Mouse (Mus musculus) heart, embryonic 15.5 days (tissue): Measurements from ENCODE around the gene Cog6. TPM values are rescaled to one million over a fixed set of nuclear protein-coding genes. Genes with fewer than 3 reads are reported as not detected.
"Not testable (repeated sequence)": the region's sequence is repeated elsewhere in the genome, so short reads cannot be mapped to it uniquely, and the experiment has no call there.

Experiments used
- ATAC-seq: fragments of 200-750 bp; cut with Nextera tagmentation; replicated peaks from 2 replicates; pipeline ENCODE4 v1.8.0; 2017; ENCODE audit warnings: low read depth, moderate TSS enrichment; ENCODE audit not compliant: insufficient number of reproducible peaks, insufficient read depth, low FRiP score
- H3K27ac ChIP-seq: fragments of 300-500 bp; sonication (generic); 2 replicates; pipeline ENCODE4 v1.5.1; 2015; ENCODE audit warnings: mild to moderate bottlenecking, inconsistent platforms
- H3K27me3 ChIP-seq: fragments of 300-500 bp; sonication (generic); 2 replicates; pipeline ENCODE4 v1.6.1; 2015; ENCODE audit warnings: inconsistent platforms
- H3K36me3 ChIP-seq: fragments of 300-500 bp; sonication (generic); 2 replicates; pipeline ENCODE4 v1.6.1; 2015; ENCODE audit warnings: mild to moderate bottlenecking, inconsistent platforms
- H3K4me1 ChIP-seq: fragments of 300-500 bp; sonication (generic); replicated peaks from 2 replicates; pipeline ENCODE4 v1.6.1; 2015; ENCODE audit warnings: inconsistent platforms
- H3K4me2 ChIP-seq: fragments of 300-500 bp; sonication (generic); 2 replicates; pipeline ENCODE4 v1.6.1; 2015; ENCODE audit warnings: inconsistent platforms, mild to moderate bottlenecking, moderate library complexity
- H3K4me3 ChIP-seq: fragments of 300-500 bp; sonication (generic); 2 replicates; pipeline ENCODE4 v1.5.1; 2015; ENCODE audit warnings: mild to moderate bottlenecking, inconsistent platforms
- H3K9ac ChIP-seq: fragments of 300-500 bp; sonication (generic); 2 replicates; pipeline ENCODE4 v1.6.1; 2015; ENCODE audit warnings: mild to moderate bottlenecking, inconsistent platforms
- H3K9me3 ChIP-seq: fragments of 300-500 bp; sonication (generic); replicated peaks from 2 replicates; pipeline ENCODE4 v1.6.1; 2016; ENCODE audit warnings: inconsistent platforms
- WGBS: fragments of 180-500 bp; shearing (Covaris S2); methylation state at CpG from one replicate; pipeline ENCODE4 v1.1.7; 2015; ENCODE audit warnings: mixed read lengths; 5-methylcytosine and 5-hydroxymethylcytosine counted together
- polyA plus RNA-seq: library from polyadenylated mRNA; unstranded; fragments of >200 nt; fragmentation: Nextera tagmentation; extraction: Ambion mirVana; gene quantifications from 2 replicates; pipeline ENCODE4 v1.2.1, GENCODE M21; 2015

Cog6 gene
- polyA plus RNA-seq, 1 experiment from 2014 or later = 51.6 TPM

- peaks cover 59% of the 10 kb centered on the region for H3K36me3 ChIP-seq
- H3K27me3 ChIP-seq = no peaks in the 10 kb centered on the region
- no peaks in the 10 kb centered on the region for H3K9me3 ChIP-seq
- no peak overlapping the region for H3K27ac ChIP-seq
- 68% methylated on average over 18 of the region's 18 CpGs for WGBS
- no peak overlapping the region for H3K9ac ChIP-seq
- no peak for ATAC-seq
- no peaks in the 10 kb centered on the region for H3K4me1 ChIP-seq
- no peak overlapping the region for H3K4me3 ChIP-seq
- H3K4me2 ChIP-seq = no peak overlapping the region
Measured at GRCm38 (mm10) chr3:52990041-52990737, 26.8 kb downstream of the Cog6 start.

GRCm38 (mm10) chr3:52985508-52985941 is 31.5 kb downstream of the Cog6 start:
- 72% methylated on average over 7 of the region's 7 CpGs for WGBS
- not testable (repeated sequence) for H3K9ac ChIP-seq, H3K9me3 ChIP-seq, H3K4me3 ChIP-seq, H3K27me3 ChIP-seq, ATAC-seq, H3K27ac ChIP-seq, H3K4me2 ChIP-seq
- H3K4me1 ChIP-seq = peaks cover 28% of the 10 kb centered on the region
- H3K36me3 ChIP-seq = peaks cover 38% of the 10 kb centered on the region

- H3K36me3 ChIP-seq = peaks cover 32% of the 10 kb centered on the region
- ATAC-seq = peak; percentile 60; the same call in 1 of the 2 replicates
Measured at GRCm38 (mm10) chr3:52983772-52984171, 33.3 kb downstream of the Cog6 start.

GRCm38 (mm10) chr3:52982993-52983392 is 34.0 kb downstream of the Cog6 start:
- no peak overlapping the region for H3K9ac ChIP-seq
- WGBS = 62% methylated on average over 10 of the region's 10 CpGs
- no peaks in the 10 kb centered on the region for H3K9me3 ChIP-seq
- H3K4me3 ChIP-seq = no peak overlapping the region
- no peak for ATAC-seq
- H3K27ac ChIP-seq = peak overlapping the region; percentile 84
- no peak overlapping the region for H3K4me2 ChIP-seq
- peaks cover 30% of the 10 kb centered on the region for H3K36me3 ChIP-seq
- peaks cover 28% of the 10 kb centered on the region for H3K4me1 ChIP-seq
- no peaks in the 10 kb centered on the region for H3K27me3 ChIP-seq

More at GRCm38 (mm10) chr3:52983772-52984171, 33.3 kb downstream of the Cog6 start:
- no peaks in the 10 kb centered on the region for H3K9me3 ChIP-seq
- H3K27me3 ChIP-seq = no peaks in the 10 kb centered on the region
- no peak overlapping the region for H3K4me3 ChIP-seq
- 47% methylated on average over 3 of the region's 3 CpGs for WGBS
- peak overlapping the region; percentile 84 for H3K27ac ChIP-seq
- H3K4me2 ChIP-seq = peak overlapping the region; percentile 23
- no peak overlapping the region for H3K9ac ChIP-seq
- peaks cover 28% of the 10 kb centered on the region for H3K4me1 ChIP-seq

GRCm38 (mm10) chr3:52974674-52975556 is 42.1 kb downstream of the Cog6 start:
- no peaks in the 10 kb centered on the region for H3K27me3 ChIP-seq
- peak; percentile 76 for ATAC-seq
- H3K9me3 ChIP-seq = no peaks in the 10 kb centered on the region
- no peaks in the 10 kb centered on the region for H3K36me3 ChIP-seq
- no peak overlapping the region for H3K4me2 ChIP-seq
- H3K27ac ChIP-seq = 0 out of 2 replicates have a peak overlapping the region, but pooled peaks have one; percentile 18
- no peak overlapping the region for H3K9ac ChIP-seq
- H3K4me3 ChIP-seq = no peak overlapping the region
- H3K4me1 ChIP-seq = peaks cover 11% of the 10 kb centered on the region
- WGBS = 41% methylated on average over 15 of the region's 15 CpGs

GRCm38 (mm10) chr3:52972916-52973315 is 44.1 kb downstream of the Cog6 start:
- Histone ChIP-seq H3K27me3 (no peaks in the 10 kb centered on the region), H3K4me3 (no peak overlapping the region), H3K36me3 (no peaks in the 10 kb centered on the region), H3K9ac (no peak overlapping the region), H3K9me3 (no peaks in the 10 kb centered on the region), H3K27ac (no peak overlapping the region), H3K4me1 (peaks cover 11% of the 10 kb centered on the region), H3K4me2 (no peak overlapping the region)
- 78% methylated on average over 7 of the region's 7 CpGs for WGBS
- no peak for ATAC-seq

- no peaks in the 10 kb centered on the region for H3K36me3 ChIP-seq
- no peak overlapping the region for H3K27ac ChIP-seq
- 84% methylated on average over 5 of the region's 5 CpGs for WGBS
- no peak overlapping the region for H3K4me2 ChIP-seq
- H3K27me3 ChIP-seq = no peaks in the 10 kb centered on the region
- no peak overlapping the region for H3K9ac ChIP-seq
- H3K9me3 ChIP-seq = no peaks in the 10 kb centered on the region
- ATAC-seq = no peak
- H3K4me1 ChIP-seq = peaks cover 3% of the 10 kb centered on the region; the same call in 1 of the 2 replicates
- no peak overlapping the region for H3K4me3 ChIP-seq
Measured at GRCm38 (mm10) chr3:52967046-52967445, 50.0 kb downstream of the Cog6 start.

GRCm38 (mm10) chr3:52964206-52964605 is 52.8 kb downstream of the Cog6 start:
- Histone ChIP-seq H3K4me3 (no peak overlapping the region), H3K4me2 (no peak overlapping the region), H3K36me3 (no peaks in the 10 kb centered on the region), H3K9me3 (no peaks in the 10 kb centered on the region), H3K27ac (no peak overlapping the region), H3K9ac (no peak overlapping the region), H3K4me1 (peaks cover 6% of the 10 kb centered on the region), H3K27me3 (no peaks in the 10 kb centered on the region)
- 62% methylated on average over 7 of the region's 7 CpGs for WGBS
- no peak for ATAC-seq

GRCm38 (mm10) chr3:52963441-52963840 is 53.6 kb downstream of the Cog6 start:
- 85% methylated on average over 8 of the region's 8 CpGs for WGBS

GRCm38 (mm10) chr3:52962391-52962790 is 54.6 kb downstream of the Cog6 start:
- H3K4me1 ChIP-seq = peaks cover 14% of the 10 kb centered on the region
- no peaks in the 10 kb centered on the region for H3K9me3 ChIP-seq
- H3K36me3 ChIP-seq = no peaks in the 10 kb centered on the region
- H3K4me2 ChIP-seq = no peak overlapping the region
- no peak overlapping the region for H3K9ac ChIP-seq
- no peaks in the 10 kb centered on the region for H3K27me3 ChIP-seq
- no peak for ATAC-seq
- 93% methylated on average over 14 of the region's 14 CpGs for WGBS
- H3K27ac ChIP-seq = no peak overlapping the region
- no peak overlapping the region for H3K4me3 ChIP-seq

More at GRCm38 (mm10) chr3:52963441-52963840, 53.6 kb downstream of the Cog6 start:
- Histone ChIP-seq H3K9me3 (no peaks in the 10 kb centered on the region), H3K4me2 (no peak overlapping the region), H3K36me3 (no peaks in the 10 kb centered on the region), H3K9ac (no peak overlapping the region), H3K27me3 (no peaks in the 10 kb centered on the region), H3K4me3 (no peak overlapping the region), H3K27ac (no peak overlapping the region), H3K4me1 (peaks cover 7% of the 10 kb centered on the region)
- no peak for ATAC-seq

- H3K27ac ChIP-seq = no peak overlapping the region; the same call in 1 of the 2 replicates
- no peak overlapping the region for H3K4me3 ChIP-seq
- no peaks in the 10 kb centered on the region for H3K36me3 ChIP-seq
- no peaks in the 10 kb centered on the region for H3K9me3 ChIP-seq
- ATAC-seq = no peak
- H3K9ac ChIP-seq = no peak overlapping the region
- WGBS = 75% methylated on average over 3 of the region's 3 CpGs
- peaks cover 14% of the 10 kb centered on the region for H3K4me1 ChIP-seq
- no peaks in the 10 kb centered on the region for H3K27me3 ChIP-seq
- H3K4me2 ChIP-seq = no peak overlapping the region
Measured at GRCm38 (mm10) chr3:52961661-52962060, 55.4 kb downstream of the Cog6 start.
